Mouse (Mus musculus) limb, embryonic 13.5 days (tissue): ENCODE measurements around the gene Ubox5. TPM values are rescaled to one million over a fixed set of nuclear protein-coding genes. Genes with fewer than 3 reads are reported as not detected.
A peak's percentile ranks its signal among the peaks of the same experiment; 100 is the strongest.

Experiments
- ATAC-seq: fragments of 200-750 bp; cut with Nextera tagmentation; 2 replicates; pipeline ENCODE4 v1.8.0; 2017; ENCODE audit warnings: low read depth, moderate number of reproducible peaks, moderate TSS enrichment; ENCODE audit not compliant: low FRiP score
- H3K27ac ChIP-seq: fragments of 300-500 bp; sonication (generic); 2 replicates; pipeline ENCODE4 v1.5.1; 2015; ENCODE audit warnings: inconsistent platforms, mild to moderate bottlenecking, moderate library complexity
- H3K27me3 ChIP-seq: fragments of 300-500 bp; sonication (generic); 2 replicates; pipeline ENCODE4 v1.6.1; 2015; ENCODE audit warnings: mild to moderate bottlenecking, inconsistent platforms
- H3K36me3 ChIP-seq: fragments of 300-500 bp; sonication (generic); 2 replicates; pipeline ENCODE4 v1.6.1; 2015; ENCODE audit warnings: inconsistent platforms, mild to moderate bottlenecking, moderate library complexity
- H3K4me1 ChIP-seq: fragments of 300-500 bp; sonication (generic); 2 replicates; pipeline ENCODE4 v1.6.1; 2015; ENCODE audit warnings: inconsistent platforms
- H3K4me2 ChIP-seq: fragments of 300-500 bp; sonication (generic); replicated peaks from 2 replicates; pipeline ENCODE4 v1.6.1; 2015; ENCODE audit warnings: inconsistent platforms, mild to moderate bottlenecking, moderate library complexity
- H3K4me3 ChIP-seq: fragments of 300-500 bp; sonication (generic); 2 replicates; pipeline ENCODE4 v1.5.1; 2015; ENCODE audit warnings: moderate library complexity, mild to moderate bottlenecking, inconsistent platforms
- H3K9ac ChIP-seq: fragments of 300-500 bp; sonication (generic); 2 replicates; pipeline ENCODE4 v1.6.1; 2015; ENCODE audit warnings: mild to moderate bottlenecking, inconsistent platforms
- H3K9me3 ChIP-seq: fragments of 300-500 bp; sonication (generic); 2 replicates; pipeline ENCODE4 v1.6.1; 2016; ENCODE audit warnings: inconsistent platforms
- WGBS: fragments of 180-500 bp; shearing (Covaris S2); methylation state at CpG from one replicate; pipeline ENCODE4 v1.1.7; 2015; 5-methylcytosine and 5-hydroxymethylcytosine counted together
- polyA plus RNA-seq: library from polyadenylated mRNA; unstranded; fragments of >200 nt; fragmentation: Nextera tagmentation; extraction: Ambion mirVana; gene quantifications from 2 replicates; pipeline ENCODE4 v1.2.1, GENCODE M21; 2015

The Ubox5 gene
- polyA plus RNA-seq, result 15.0 and 16.2 TPM in 2 replicates

DNA sequence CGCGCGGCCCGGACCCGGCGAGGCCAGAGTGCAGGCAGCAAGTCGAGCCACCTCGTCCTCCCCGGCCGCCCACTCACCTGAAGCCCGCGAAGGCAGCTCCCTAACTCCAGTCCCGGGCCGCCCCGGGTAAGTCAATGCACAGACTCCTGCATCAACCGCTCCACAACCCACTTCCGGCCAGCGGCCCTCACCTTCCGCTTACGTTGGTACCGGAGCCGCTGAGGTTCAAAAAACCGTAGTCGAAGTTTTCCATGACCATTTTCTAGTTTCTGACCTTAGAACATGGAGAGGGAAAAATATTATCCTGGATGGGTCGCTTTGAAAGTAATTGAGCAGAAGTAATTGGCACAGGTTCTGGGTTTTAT is at the start of gene Ubox5, which contains the start of gene Fastkd5:
Gene Ubox5, minus strand, starts transcription at position 200 of the 365 bp plus-strand sequence.
Gene Fastkd5, minus strand, starts transcription at position 189 of the 365 bp plus-strand sequence.
- peak within 1 kb of the TSS; percentile 80 for H3K4me2 ChIP-seq
- peaks cover 23% of the 10 kb centered on the region for H3K27me3 ChIP-seq
- peaks cover 32% of the 10 kb centered on the region for H3K36me3 ChIP-seq
- ATAC-seq, result peak; percentile 87
- H3K4me1 ChIP-seq, result peaks cover 13% of the 10 kb centered on the region
- H3K27ac ChIP-seq, result peak within 1 kb of the TSS; percentile 76; the same call in 1 of the 2 replicates
- under 1% methylated on average over 25 of the region's 25 CpGs for WGBS
- peak within 1 kb of the TSS; percentile 98 for H3K9ac ChIP-seq
- no peaks in the 10 kb centered on the region for H3K9me3 ChIP-seq
- peak within 1 kb of the TSS; percentile 99 for H3K4me3 ChIP-seq

DNA sequence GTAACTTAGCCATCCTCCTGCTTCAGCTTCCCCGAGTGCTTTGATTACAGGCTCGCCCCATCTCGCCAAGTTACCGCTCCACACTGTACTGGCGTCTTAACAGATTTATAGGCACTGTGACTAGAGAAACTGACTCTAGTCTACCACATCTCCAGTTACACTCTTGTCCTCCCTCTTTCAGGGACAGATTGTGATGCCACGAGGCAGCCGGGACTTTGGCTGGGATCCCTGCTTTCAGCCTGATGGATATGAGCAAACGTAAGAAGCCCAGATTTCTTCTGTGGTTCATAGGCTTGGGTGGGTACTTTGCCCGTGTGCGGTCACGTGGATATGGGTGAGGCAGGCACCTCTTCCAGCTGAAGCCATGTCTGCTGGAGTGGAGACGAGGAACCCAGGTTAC is 49.3 kb upstream of the Ubox5 start:
- no peaks in the 10 kb centered on the region for H3K27me3 ChIP-seq
- H3K9ac ChIP-seq, result no peak overlapping the region
- 94% methylated on average over 12 of the region's 12 CpGs for WGBS
- no peak for ATAC-seq
- no peak overlapping the region for H3K4me2 ChIP-seq
- peaks cover 95% of the 10 kb centered on the region for H3K36me3 ChIP-seq
- no peak overlapping the region for H3K27ac ChIP-seq
- H3K4me1 ChIP-seq, result no peaks in the 10 kb centered on the region
- H3K4me3 ChIP-seq, result no peak overlapping the region
- H3K9me3 ChIP-seq, result no peaks in the 10 kb centered on the region

DNA sequence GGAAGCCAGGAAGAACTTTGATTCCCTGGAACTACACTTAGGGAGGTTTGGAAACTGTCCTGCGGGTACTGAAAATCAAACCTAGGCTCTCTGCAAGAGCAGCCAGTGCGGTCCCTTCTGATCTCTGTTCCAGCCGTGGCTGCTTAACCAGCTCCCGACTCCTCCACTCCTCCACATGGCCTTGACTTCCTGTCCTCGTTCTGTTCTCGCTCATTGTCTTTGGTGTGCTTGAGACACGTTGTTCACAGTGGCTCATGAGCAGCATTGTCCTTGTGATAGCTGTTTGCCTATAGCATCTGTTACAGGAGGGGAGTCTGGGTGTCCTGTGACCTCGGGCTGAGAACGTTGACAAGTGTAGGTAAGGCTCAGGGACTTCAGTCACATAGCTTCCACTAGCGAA is 47.4 kb upstream of the Ubox5 start:
- no peaks in the 10 kb centered on the region for H3K9me3 ChIP-seq
- no peaks in the 10 kb centered on the region for H3K27me3 ChIP-seq
- no peak for ATAC-seq
- H3K4me1 ChIP-seq, result no peaks in the 10 kb centered on the region
- no peak overlapping the region for H3K27ac ChIP-seq
- 84% methylated on average over 10 of the region's 10 CpGs for WGBS
- H3K9ac ChIP-seq, result no peak overlapping the region
- H3K4me2 ChIP-seq, result no peak overlapping the region
- peaks cover 94% of the 10 kb centered on the region for H3K36me3 ChIP-seq
- no peak overlapping the region for H3K4me3 ChIP-seq

DNA sequence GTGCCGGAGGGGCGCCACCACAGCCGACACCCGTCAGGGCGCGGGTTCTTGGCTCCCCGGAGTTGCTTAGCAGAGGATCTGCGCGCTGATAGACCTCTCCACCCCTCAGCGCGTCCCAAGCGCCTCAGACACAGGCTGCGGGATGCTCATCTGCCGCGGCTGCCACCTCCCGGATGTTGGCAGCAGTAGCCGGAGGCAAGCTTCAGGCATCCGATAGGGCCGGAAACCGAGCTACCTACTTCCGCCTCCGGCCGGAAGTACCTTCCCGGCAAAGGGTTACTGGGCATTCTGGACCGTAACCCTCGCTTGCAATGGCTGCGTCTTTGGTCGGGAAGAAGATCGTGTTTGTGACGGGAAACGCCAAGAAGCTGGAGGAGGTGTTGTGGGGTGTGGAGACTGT is 37.7 kb upstream of the Ubox5 start, which contains the start of gene Itpa:
Gene Itpa, plus strand, starts transcription at position 52 of the 400 bp plus-strand sequence.
- peak; percentile 55 for ATAC-seq
- Histone ChIP-seq H3K27ac (peak within 1 kb of the TSS; percentile 80), H3K36me3 (peaks cover 24% of the 10 kb centered on the region), H3K4me2 (peak within 1 kb of the TSS; percentile 88), H3K4me3 (peak within 1 kb of the TSS; percentile 73), H3K4me1 (peaks cover 30% of the 10 kb centered on the region), H3K9me3 (no peaks in the 10 kb centered on the region), H3K27me3 (no peaks in the 10 kb centered on the region), H3K9ac (peak within 1 kb of the TSS; percentile 82)
- under 1% methylated on average over 31 of the region's 31 CpGs for WGBS

DNA sequence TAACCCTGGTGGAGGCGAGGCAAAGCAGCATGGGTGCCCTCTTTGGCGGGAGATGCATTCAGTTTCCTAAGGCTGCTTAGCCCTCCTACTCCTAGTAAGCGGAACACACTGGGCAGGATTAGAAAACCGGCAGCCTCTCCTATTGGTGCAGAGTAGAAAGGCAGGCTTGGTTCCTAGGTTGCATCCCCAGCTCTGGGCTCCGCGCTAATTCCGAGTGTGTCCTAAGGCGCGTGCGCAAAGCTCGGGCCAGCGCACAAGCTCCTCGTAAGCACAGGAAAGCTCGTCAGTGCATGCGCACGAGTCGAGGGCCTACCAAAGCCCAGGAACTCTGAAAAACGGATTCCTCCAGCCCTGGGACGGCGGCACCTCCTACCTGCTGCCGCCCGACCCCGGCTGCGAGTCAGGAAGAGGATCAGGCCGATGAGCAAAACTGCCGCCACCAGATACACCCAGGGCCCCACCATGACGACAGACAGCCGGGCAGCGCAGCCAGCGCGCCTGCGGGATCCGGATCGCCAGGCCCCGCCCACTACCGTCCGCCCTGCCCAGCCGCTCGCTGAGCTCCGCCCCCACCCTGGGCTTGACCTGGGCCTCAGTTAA is 34.4 kb upstream of the Ubox5 start, which contains the start of gene Ddrgk1:
Gene Ddrgk1, minus strand, starts transcription at position 558 of the 600 bp plus-strand sequence.
- Histone ChIP-seq H3K4me3 (peak within 1 kb of the TSS; percentile 50), H3K9me3 (no peaks in the 10 kb centered on the region), H3K4me1 (peaks cover 27% of the 10 kb centered on the region), H3K27me3 (no peaks in the 10 kb centered on the region), H3K27ac (peak within 1 kb of the TSS; percentile 92), H3K9ac (peak within 1 kb of the TSS; percentile 75), H3K36me3 (peaks cover 36% of the 10 kb centered on the region), H3K4me2 (peak within 1 kb of the TSS; percentile 77)
- peak; percentile 97 for ATAC-seq
- WGBS, result under 1% methylated on average over 40 of the region's 40 CpGs

DNA sequence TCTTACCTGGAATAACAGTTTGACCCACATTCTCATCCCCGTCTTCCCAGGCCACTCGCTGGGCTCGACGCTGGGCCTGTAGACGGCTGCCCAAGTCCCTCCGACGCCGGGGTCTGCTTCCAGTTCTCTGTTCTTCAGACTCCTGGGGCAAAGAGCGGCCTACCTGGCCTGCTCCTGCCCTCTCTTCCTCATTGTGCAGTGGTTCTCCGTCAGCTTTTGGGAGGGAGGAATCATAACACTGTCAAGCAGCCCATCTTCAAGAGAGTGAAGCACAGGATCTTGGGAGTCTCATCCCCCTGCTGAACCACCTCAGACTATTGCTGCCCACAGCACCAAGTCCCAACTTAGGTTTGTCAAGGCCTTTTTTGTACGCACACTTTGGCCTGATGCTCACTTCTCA is 33.5 kb upstream of the Ubox5 start:
- Histone ChIP-seq H3K27ac (no peak overlapping the region), H3K36me3 (peaks cover 45% of the 10 kb centered on the region), H3K9me3 (no peaks in the 10 kb centered on the region), H3K4me1 (peaks cover 21% of the 10 kb centered on the region), H3K27me3 (no peaks in the 10 kb centered on the region), H3K4me3 (peak overlapping the region; percentile 50), H3K4me2 (peak overlapping the region; percentile 77), H3K9ac (peak overlapping the region; percentile 75)
- 95% methylated on average over 11 of the region's 11 CpGs for WGBS
- ATAC-seq, result no peak

DNA sequence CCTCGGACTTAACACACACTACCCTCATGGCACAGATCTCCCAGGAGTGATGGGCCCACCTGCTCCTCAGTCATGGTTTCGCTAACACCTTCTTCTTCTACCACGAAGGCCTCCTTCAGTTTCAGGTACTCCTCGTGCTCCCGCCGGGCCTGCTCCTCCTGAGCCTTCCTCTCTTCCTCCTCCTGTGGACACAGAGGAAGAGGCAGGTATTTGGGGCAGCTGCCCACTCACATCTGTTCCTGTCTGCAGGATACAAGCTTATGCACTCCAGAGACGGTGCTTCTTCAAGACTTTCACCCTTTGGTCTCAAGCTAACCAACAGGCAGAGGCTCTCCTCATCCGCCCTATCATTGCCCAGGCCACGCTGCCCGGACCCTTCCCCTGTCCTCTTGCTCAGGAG is 28.7 kb upstream of the Ubox5 start:
- ATAC-seq, result no peak
- Histone ChIP-seq H3K27me3 (no peaks in the 10 kb centered on the region), H3K27ac (no peak overlapping the region), H3K4me1 (peaks cover 9% of the 10 kb centered on the region), H3K4me3 (no peak overlapping the region), H3K4me2 (no peak overlapping the region), H3K9ac (no peak overlapping the region), H3K36me3 (peaks cover 93% of the 10 kb centered on the region), H3K9me3 (no peaks in the 10 kb centered on the region)
- WGBS, result 94% methylated on average over 10 of the region's 10 CpGs

DNA sequence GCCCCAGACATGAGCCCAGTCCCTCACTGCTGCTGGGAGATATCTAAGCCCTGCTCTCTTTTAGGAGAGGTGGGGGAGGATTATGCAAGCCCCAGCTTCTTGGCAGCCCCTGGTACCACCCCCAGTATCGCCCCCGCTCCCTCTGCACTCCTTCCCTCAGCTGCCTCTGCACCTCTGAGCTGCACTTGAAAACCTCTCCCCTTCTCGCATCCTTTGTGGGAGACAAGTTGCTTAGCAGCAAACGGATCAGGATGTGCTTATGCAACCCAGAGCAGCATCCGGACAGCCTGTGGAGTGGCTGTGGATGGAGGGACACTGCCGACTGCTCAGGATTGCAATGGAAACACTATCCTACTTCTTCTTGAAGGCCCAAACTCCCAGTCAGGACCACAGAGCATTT is 27.7 kb upstream of the Ubox5 start:
- no peak for ATAC-seq
- Histone ChIP-seq H3K9me3 (no peaks in the 10 kb centered on the region), H3K9ac (no peak overlapping the region), H3K27me3 (no peaks in the 10 kb centered on the region), H3K36me3 (peaks cover 98% of the 10 kb centered on the region), H3K27ac (no peak overlapping the region), H3K4me2 (no peak overlapping the region), H3K4me3 (no peak overlapping the region), H3K4me1 (no peaks in the 10 kb centered on the region; the same call in 1 of the 2 replicates)
- WGBS, result 88% methylated on average over 6 of the region's 6 CpGs

DNA sequence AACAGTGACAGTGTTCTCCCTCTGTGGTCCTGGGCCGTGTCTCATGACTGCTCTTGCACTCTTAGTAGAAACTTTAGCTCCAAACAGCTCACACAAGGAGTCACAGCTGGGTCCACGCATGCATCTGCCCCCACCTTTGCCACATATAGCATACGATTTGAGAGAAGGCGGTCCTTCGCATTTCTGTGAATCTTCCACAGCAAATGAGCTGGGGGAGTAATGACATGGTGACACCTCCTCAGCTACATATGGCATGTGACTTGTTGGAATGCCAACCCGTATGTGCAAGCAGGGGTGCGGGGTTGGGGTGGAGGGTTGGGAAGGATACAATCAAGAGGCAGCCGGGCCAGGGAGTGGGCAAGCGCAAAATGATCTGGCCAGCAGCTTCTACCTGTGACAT is 26.7 kb upstream of the Ubox5 start:
- H3K9me3 ChIP-seq, result no peaks in the 10 kb centered on the region
- 93% methylated on average over 9 of the region's 9 CpGs for WGBS
- peaks cover 93% of the 10 kb centered on the region for H3K36me3 ChIP-seq
- H3K27ac ChIP-seq, result no peak overlapping the region
- H3K27me3 ChIP-seq, result no peaks in the 10 kb centered on the region
- no peak overlapping the region for H3K9ac ChIP-seq
- no peaks in the 10 kb centered on the region for H3K4me1 ChIP-seq
- H3K4me3 ChIP-seq, result no peak overlapping the region
- no peak for ATAC-seq
- H3K4me2 ChIP-seq, result no peak overlapping the region

DNA sequence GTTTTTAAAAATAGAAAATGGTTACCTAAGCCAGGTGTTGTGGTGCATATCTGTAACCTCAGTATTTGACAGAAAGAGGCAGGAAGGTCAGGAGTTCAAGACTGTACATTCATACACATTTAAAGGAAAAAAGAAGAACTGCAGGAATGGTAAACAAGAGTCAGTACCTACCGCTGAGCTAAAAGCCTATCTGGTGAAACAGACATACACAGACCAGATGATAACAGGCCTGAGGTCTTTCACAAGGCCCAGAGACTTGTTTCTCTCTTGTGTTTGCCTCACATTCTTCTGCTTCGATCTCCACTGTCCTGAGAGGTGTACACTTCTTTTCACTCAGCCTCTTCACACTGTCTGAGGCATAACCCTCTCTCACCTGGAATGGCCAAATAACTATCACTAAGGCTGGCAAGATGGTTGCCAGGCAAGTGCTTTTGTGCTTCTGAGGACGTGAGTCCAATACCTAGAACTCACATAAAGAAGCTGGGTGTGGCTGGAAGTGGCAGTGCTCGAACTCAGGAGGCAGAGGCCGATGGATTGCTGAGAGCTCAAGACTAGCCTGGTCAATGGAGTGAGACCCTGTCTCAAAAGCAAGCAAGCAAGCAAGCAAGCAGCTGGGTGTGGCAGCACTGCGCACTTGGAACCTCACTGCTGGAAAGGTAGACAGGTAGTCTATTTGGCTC is 26.0 kb upstream of the Ubox5 start:
- Histone ChIP-seq H3K4me2 (no peak overlapping the region), H3K9ac (no peak overlapping the region), H3K9me3 (no peaks in the 10 kb centered on the region), H3K4me1 (no peaks in the 10 kb centered on the region), H3K36me3 (peaks cover 90% of the 10 kb centered on the region), H3K4me3 (no peak overlapping the region), H3K27ac (no peak overlapping the region), H3K27me3 (no peaks in the 10 kb centered on the region)
- no peak for ATAC-seq
- WGBS, result 89% methylated on average over 6 of the region's 6 CpGs

DNA sequence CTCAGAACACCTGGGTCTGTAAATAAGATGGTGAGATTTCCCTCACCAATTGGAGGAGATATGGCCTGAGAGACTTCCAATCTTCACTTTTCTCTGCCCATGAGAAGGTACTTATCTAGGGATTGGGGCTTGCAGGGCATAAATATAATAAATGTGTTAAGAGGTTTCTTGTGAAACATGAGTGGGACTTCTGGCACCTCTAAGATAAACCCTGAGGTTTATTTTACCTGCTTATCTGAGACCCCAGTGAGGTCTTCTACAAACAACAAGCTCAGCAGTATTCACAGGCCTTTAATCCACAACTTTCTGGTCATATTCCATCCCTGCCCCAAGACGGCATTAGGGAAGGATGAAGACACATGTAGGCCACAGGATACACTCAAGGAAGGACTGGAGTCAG is 23.9 kb upstream of the Ubox5 start:
- ATAC-seq, result no peak
- no peak overlapping the region for H3K4me2 ChIP-seq
- H3K27me3 ChIP-seq, result no peaks in the 10 kb centered on the region
- H3K4me1 ChIP-seq, result no peaks in the 10 kb centered on the region
- 84% methylated on average over 1 of the region's 1 CpGs for WGBS
- H3K4me3 ChIP-seq, result no peak overlapping the region
- no peaks in the 10 kb centered on the region for H3K9me3 ChIP-seq
- H3K9ac ChIP-seq, result no peak overlapping the region
- H3K36me3 ChIP-seq, result peaks cover 81% of the 10 kb centered on the region
- no peak overlapping the region for H3K27ac ChIP-seq

DNA sequence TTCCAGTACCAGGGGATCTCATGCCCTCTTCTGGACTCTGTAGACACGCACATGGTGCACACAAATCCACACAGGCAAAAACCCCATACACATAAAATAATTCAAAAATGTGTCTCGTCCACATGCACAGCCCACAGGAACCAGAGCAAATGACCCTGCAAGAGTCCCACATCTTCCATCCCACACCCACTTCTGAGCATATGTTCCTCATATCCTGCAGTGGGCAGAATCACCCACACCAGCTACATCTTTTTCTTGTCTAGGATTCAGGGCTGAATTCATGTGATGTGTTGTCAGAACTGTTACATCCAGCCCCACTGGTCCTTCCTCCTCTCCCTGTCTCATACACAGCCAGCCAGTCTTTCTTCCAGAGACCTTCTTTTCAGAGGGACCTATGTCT is 23.5 kb upstream of the Ubox5 start:
- Histone ChIP-seq H3K4me1 (no peaks in the 10 kb centered on the region), H3K27me3 (no peaks in the 10 kb centered on the region), H3K4me3 (no peak overlapping the region), H3K9me3 (no peaks in the 10 kb centered on the region), H3K9ac (no peak overlapping the region), H3K27ac (no peak overlapping the region), H3K4me2 (no peak overlapping the region), H3K36me3 (peaks cover 76% of the 10 kb centered on the region)
- no peak for ATAC-seq
- WGBS, result 89% methylated on average over 2 of the region's 2 CpGs
